Mouse (Mus musculus): Measurements from ENCODE around the gene Ldlrap1. TPM values are rescaled to one million over a fixed set of nuclear protein-coding genes. Genes with fewer than 3 reads are reported as not detected.
"Not testable (repeated sequence)": the region's sequence is repeated elsewhere in the genome, so short reads cannot be mapped to it uniquely, and the experiment has no call there.

Gene Ldlrap1
- polyA plus RNA-seq, 1 experiment, result 26.0 TPM

DNA sequence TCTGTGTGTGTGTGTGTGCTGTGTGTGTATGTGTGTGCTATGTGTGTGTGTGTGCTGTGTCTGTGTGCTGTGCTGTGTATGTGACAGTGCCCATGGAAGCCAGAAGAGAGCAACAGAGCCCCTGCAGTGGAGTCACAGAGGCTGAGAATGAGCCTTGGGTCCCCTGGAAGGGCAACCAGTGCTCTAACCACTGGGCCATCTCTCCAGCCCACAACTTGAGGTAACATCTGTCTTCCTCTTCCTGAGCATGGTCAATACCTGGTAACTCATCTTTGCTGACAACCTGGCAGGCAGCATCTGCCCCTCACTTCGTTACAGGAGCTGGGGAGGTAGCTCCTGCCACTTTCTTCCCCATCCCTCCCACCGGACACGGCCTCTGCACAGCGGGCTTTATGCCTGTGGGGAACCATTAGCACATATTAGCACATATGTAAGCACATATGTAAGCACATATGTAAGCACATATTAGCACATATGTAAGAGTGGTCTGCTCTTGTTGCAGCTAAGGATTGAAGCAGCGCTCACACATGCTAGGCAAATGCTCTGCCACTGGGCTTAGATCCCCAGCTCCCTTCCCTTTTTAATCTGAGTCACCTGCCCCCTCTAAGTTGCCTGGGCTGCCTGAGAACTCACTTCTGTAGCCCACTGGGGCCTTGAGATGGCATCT, 28.1 kb upstream of the Ldlrap1 start:
- no peaks in the 10 kb centered on the region for H3K27me3 ChIP-seq (ENCODE audit: control insufficient read depth, insufficient read depth, low read length)
- H3K36me3 ChIP-seq (ENCODE audit: control insufficient read depth, insufficient read depth, low read length), result no peaks in the 10 kb centered on the region
- TF ChIP-seq CTCF (IDR thresholded peaks at IDR 0.05; ENCODE audit: borderline replicate concordance, control insufficient read depth, extremely low read depth, insufficient read depth, low read length, poor library complexity) (no peak), POLR2A (IDR thresholded peaks at IDR 0.05; ENCODE audit: control insufficient read depth, extremely low read depth, insufficient read depth, low read length, poor library complexity) (no peak)
- H3K4me1 ChIP-seq (replicated peaks; ENCODE audit: control insufficient read depth, insufficient read depth, low read length), result peaks cover 24% of the 10 kb centered on the region
- H3K4me3 ChIP-seq (ENCODE audit: control insufficient read depth, insufficient read depth, low read length), result no peak overlapping the region
- WGBS, result 15% methylated on average over 5 of the region's 5 CpGs
- no peak for DNase-seq
- H3K27ac ChIP-seq (ENCODE audit: control insufficient read depth, insufficient read depth, low read length), result 0 out of 2 replicates have a peak overlapping the region, but pooled peaks have one; percentile 9

DNA sequence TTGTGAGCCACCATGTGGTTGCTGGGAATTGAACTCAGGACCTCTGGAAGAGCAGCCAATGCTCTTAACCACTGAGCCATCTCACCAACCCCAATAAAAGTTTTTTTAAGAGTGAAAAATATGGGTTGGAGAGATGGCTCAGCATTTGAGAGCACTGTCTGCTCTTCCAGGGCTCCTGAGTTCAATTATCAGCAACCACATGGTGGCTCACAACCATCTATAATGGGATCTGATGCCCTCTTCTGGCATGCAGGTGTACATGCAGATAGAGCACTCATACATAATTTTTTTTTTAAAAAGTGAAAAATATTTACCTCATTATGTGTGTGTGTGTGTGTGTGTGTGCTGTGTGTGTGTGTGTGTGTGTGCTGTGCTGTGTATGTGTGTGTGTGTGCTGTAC, 27.1 kb upstream of the Ldlrap1 start:
- H3K4me3 ChIP-seq (ENCODE audit: control insufficient read depth, insufficient read depth, low read length); H3K27me3 ChIP-seq (ENCODE audit: control insufficient read depth, insufficient read depth, low read length); H3K27ac ChIP-seq (ENCODE audit: control insufficient read depth, insufficient read depth, low read length); H3K36me3 ChIP-seq (ENCODE audit: control insufficient read depth, insufficient read depth, low read length); DNase-seq: not testable (repeated sequence)
- peaks cover 24% of the 10 kb centered on the region for H3K4me1 ChIP-seq (replicated peaks; ENCODE audit: control insufficient read depth, insufficient read depth, low read length)

DNA sequence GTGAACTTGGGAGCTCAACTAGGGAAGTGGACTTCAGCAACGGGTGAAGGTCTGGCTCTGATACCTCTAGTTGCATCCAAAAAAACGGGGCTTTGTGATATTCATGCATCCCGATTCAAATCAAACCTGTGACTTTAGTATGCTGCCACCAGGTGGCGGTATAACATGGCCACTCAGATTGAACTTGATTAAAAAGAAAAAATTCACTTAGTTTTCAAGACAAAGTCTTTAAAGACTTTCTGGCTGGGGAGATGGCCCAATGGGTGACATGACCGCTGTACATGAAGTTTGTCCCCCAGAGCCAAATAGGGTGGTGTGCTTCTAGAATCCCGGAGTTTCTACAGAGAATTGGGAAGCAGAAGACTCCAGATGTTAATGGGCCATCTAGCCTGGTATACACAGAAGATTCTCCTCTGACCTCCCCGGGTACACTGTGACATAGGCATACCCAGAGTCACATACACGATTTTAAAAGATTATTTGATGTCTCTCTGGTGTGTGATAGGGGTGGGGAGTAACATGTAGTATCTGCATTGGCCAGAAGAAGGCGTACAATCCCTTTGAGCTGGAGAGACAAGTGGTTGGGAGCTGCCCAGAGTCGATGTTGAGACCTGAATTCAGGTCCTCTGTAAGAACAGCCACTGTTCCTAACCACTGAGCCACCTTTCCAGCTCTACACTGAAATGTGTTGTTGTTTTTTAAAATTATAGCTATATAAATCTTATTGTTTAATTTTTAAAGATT, 25.6 kb upstream of the Ldlrap1 start:
- DNase-seq, result peak; percentile 51
- H3K27ac ChIP-seq (ENCODE audit: control insufficient read depth, insufficient read depth, low read length), result no peak overlapping the region
- H3K4me3 ChIP-seq (ENCODE audit: control insufficient read depth, insufficient read depth, low read length), result no peak overlapping the region
- H3K36me3 ChIP-seq (ENCODE audit: control insufficient read depth, insufficient read depth, low read length), result no peaks in the 10 kb centered on the region
- H3K4me1 ChIP-seq (replicated peaks; ENCODE audit: control insufficient read depth, insufficient read depth, low read length), result peaks cover 24% of the 10 kb centered on the region
- TF ChIP-seq CTCF (IDR thresholded peaks at IDR 0.05; ENCODE audit: borderline replicate concordance, control insufficient read depth, extremely low read depth, insufficient read depth, low read length, poor library complexity) (no peak), POLR2A (IDR thresholded peaks at IDR 0.05; ENCODE audit: control insufficient read depth, extremely low read depth, insufficient read depth, low read length, poor library complexity) (no peak)
- H3K27me3 ChIP-seq (ENCODE audit: control insufficient read depth, insufficient read depth, low read length), result no peaks in the 10 kb centered on the region
- 37% methylated on average over 10 of the region's 10 CpGs for WGBS

DNA sequence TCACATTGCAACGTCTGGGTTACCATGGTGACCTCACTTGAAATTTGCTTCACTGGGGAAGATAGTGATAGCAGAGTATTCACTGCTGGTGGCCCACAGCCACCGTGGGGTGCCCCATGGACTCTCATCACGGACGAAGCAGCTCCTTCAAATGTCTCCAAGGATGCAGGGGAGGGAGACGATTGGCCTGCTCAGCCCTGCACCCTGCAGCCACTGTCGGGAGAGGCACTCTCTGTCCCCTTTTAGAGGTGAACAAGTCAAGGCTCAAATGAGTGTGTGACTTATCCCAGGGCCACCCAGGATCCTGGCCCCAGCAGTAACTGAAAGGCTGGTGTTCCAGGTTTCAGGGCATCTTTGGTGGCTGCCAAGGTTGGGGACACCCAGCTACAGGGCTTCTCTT, 23.9 kb upstream of the Ldlrap1 start:
- TF ChIP-seq POLR2A (IDR thresholded peaks at IDR 0.05; ENCODE audit: control insufficient read depth, extremely low read depth, insufficient read depth, low read length, poor library complexity) (no peak), CTCF (IDR thresholded peaks at IDR 0.05; ENCODE audit: borderline replicate concordance, control insufficient read depth, extremely low read depth, insufficient read depth, low read length, poor library complexity) (no peak)
- Histone ChIP-seq H3K27me3 (ENCODE audit: control insufficient read depth, insufficient read depth, low read length) (no peaks in the 10 kb centered on the region), H3K27ac (ENCODE audit: control insufficient read depth, insufficient read depth, low read length) (no peak overlapping the region), H3K4me1 (replicated peaks; ENCODE audit: control insufficient read depth, insufficient read depth, low read length) (peaks cover 20% of the 10 kb centered on the region), H3K4me3 (ENCODE audit: control insufficient read depth, insufficient read depth, low read length) (no peak overlapping the region), H3K36me3 (ENCODE audit: control insufficient read depth, insufficient read depth, low read length) (no peaks in the 10 kb centered on the region)
- WGBS, result 93% methylated on average over 6 of the region's 6 CpGs
- DNase-seq, result no peak

DNA sequence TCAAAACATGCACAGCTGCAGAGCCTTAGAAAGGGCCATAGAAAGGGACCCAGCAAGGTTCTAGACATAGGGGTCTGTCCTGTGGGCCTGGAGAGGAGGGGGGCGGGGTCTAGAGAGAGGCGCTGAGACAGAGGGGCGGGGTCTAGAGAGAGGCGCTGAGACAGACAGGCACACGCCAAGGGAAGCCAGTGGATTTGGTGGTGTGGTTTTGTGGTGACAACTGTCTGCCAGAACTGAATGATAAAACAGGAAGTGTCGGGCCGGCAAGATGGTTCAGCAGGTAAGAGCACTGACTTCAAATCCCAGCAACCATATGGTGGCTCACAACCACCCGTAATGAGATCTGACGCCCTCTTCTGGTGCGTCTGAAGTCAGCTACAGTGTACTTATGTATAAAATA, 19.1 kb upstream of the Ldlrap1 start:
- H3K27me3 ChIP-seq (ENCODE audit: control insufficient read depth, insufficient read depth, low read length), result no peaks in the 10 kb centered on the region
- H3K4me3 ChIP-seq (ENCODE audit: control insufficient read depth, insufficient read depth, low read length), result no peak overlapping the region
- WGBS, result 3% methylated on average over 10 of the region's 10 CpGs
- TF ChIP-seq CTCF (IDR thresholded peaks at IDR 0.05; ENCODE audit: borderline replicate concordance, control insufficient read depth, extremely low read depth, insufficient read depth, low read length, poor library complexity) (no peak), POLR2A (IDR thresholded peaks at IDR 0.05; ENCODE audit: control insufficient read depth, extremely low read depth, insufficient read depth, low read length, poor library complexity) (no peak)
- peak; percentile 81 for DNase-seq
- peaks cover 24% of the 10 kb centered on the region for H3K4me1 ChIP-seq (replicated peaks; ENCODE audit: control insufficient read depth, insufficient read depth, low read length)
- no peaks in the 10 kb centered on the region for H3K36me3 ChIP-seq (ENCODE audit: control insufficient read depth, insufficient read depth, low read length)
- no peak overlapping the region for H3K27ac ChIP-seq (ENCODE audit: control insufficient read depth, insufficient read depth, low read length)

DNA sequence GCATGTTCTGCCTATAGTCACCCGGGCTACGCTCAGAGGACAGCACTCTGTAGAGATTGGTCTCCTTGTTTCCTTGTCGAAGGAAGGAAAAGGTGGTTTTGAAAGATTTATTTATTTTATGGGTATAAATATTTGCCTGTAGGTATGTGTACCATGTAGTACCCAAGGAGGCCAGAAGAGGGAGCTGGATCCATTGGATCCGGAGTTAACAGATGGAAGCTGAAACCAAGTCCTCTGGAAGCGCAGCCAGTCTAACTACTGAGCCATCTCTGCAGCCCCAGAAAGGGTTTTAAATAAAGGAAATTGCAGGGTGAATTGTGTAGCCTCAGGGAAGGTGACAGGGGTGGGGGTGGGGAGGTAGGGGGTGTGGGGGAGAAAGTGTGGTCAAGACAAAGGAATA, 16.9 kb upstream of the Ldlrap1 start:
- no peak overlapping the region for H3K4me3 ChIP-seq (ENCODE audit: control insufficient read depth, insufficient read depth, low read length)
- no peaks in the 10 kb centered on the region for H3K27me3 ChIP-seq (ENCODE audit: control insufficient read depth, insufficient read depth, low read length)
- H3K36me3 ChIP-seq (ENCODE audit: control insufficient read depth, insufficient read depth, low read length), result no peaks in the 10 kb centered on the region
- TF ChIP-seq POLR2A (IDR thresholded peaks at IDR 0.05; ENCODE audit: control insufficient read depth, extremely low read depth, insufficient read depth, low read length, poor library complexity) (no peak), CTCF (IDR thresholded peaks at IDR 0.05; ENCODE audit: borderline replicate concordance, control insufficient read depth, extremely low read depth, insufficient read depth, low read length, poor library complexity) (no peak)
- H3K4me1 ChIP-seq (replicated peaks; ENCODE audit: control insufficient read depth, insufficient read depth, low read length), result peaks cover 24% of the 10 kb centered on the region
- WGBS, result 78% methylated on average over 5 of the region's 5 CpGs
- no peak overlapping the region for H3K27ac ChIP-seq (ENCODE audit: control insufficient read depth, insufficient read depth, low read length)
- DNase-seq, result peak; percentile 34
